ENCODE assay signal across 8 mouse cellular contexts in genomic region chrX:169997456-169997853, GRCm38 (mm10). TPM values are rescaled to one million over a fixed set of nuclear protein-coding genes. Genes with fewer than 3 reads are reported as not detected.
A peak's percentile ranks its signal among the peaks of the same experiment; 100 is the strongest.
DNase-seq lines count a peak whose midpoint lies in the region; ATAC-seq and TF ChIP-seq lines count a peak whose summit lies in the region.
"Not testable (repeated sequence)": the region's sequence is repeated elsewhere in the genome, so short reads cannot be mapped to it uniquely, and the experiment has no call there.

No protein-coding gene starts in this region.

- not testable (repeated sequence) for TF ChIP-seq EP300 in stomach, postnatal 0 days (optimal IDR thresholded peaks at IDR 0.05)

- TF ChIP-seq CTCF in embryonic fibroblast, embryonic 13.5 days (IDR thresholded peaks at IDR 0.05; ENCODE audit: borderline replicate concordance, insufficient read depth, low read length); left cerebral cortex, adult 2 months (IDR thresholded peaks at IDR 0.05); lung, embryonic 14.5 days (IDR thresholded peaks at IDR 0.05; ENCODE audit: low read depth); midbrain, postnatal 0 days (IDR thresholded peaks at IDR 0.05); stomach, postnatal 0 days (IDR thresholded peaks at IDR 0.05; ENCODE audit: low read depth): not testable (repeated sequence)

- intact Hi-C loops in gastrocnemius, postnatal 14 days (cut with DNase I; ENCODE audit: low total_unique reads), result loop anchor here (2.0 kb wide), 1 partner anchor 19 kb away; no protein-coding TSS in a partner anchor
- intact Hi-C loops in left cerebral cortex, adult 2 months (cut with DNase I), result not testable (repeated sequence)

- H3K4me1 ChIP-seq in embryonic fibroblast, embryonic 13.5 days (ENCODE audit: control insufficient read depth, insufficient read depth, low read length); hindbrain, embryonic 13.5 days (replicated peaks); lung, embryonic 14.5 days (ENCODE audit: insufficient read depth); midbrain, postnatal 0 days (ENCODE audit: insufficient read depth, low read length); stomach, postnatal 0 days (replicated peaks; ENCODE audit: control insufficient read depth, insufficient read depth): not testable (repeated sequence)

- 52% methylated on average over 40 of the region's 40 CpGs for WGBS in hindbrain, embryonic 13.5 days
- WGBS in lung, embryonic 14.5 days, result 53% methylated on average over 40 of the region's 40 CpGs
- WGBS in midbrain, postnatal 0 days, result 54% methylated on average over 40 of the region's 40 CpGs
- WGBS in stomach, postnatal 0 days, result 47% methylated on average over 40 of the region's 40 CpGs

- H3K27ac ChIP-seq in embryonic fibroblast, embryonic 13.5 days (ENCODE audit: insufficient read depth, low read length), result peak overlapping the region; percentile 82
- H3K27ac ChIP-seq in hindbrain, embryonic 13.5 days, result peak overlapping the region; percentile 86
- H3K27ac ChIP-seq in left cerebral cortex, adult 2 months, result peak overlapping the region; percentile 60
- H3K27ac ChIP-seq in lung, embryonic 14.5 days (ENCODE audit: low read depth), result peak overlapping the region; percentile 74
- H3K27ac ChIP-seq in midbrain, postnatal 0 days (ENCODE audit: low read depth, low read length), result peak overlapping the region; percentile 76
- H3K27ac ChIP-seq in stomach, postnatal 0 days (replicated peaks), result peak overlapping the region; percentile 67

- H3K9ac ChIP-seq in hindbrain, embryonic 13.5 days, result peak overlapping the region; percentile 65; the same call in 1 of the 2 replicates
- H3K9ac ChIP-seq in lung, embryonic 14.5 days, result peak overlapping the region; percentile 45
- H3K9ac ChIP-seq in midbrain, postnatal 0 days (replicated peaks; ENCODE audit: low read length, poor library complexity, severe bottlenecking), result peak overlapping the region; percentile 61
- H3K9ac ChIP-seq in stomach, postnatal 0 days (ENCODE audit: low read length), result peak overlapping the region; percentile 60

- H3K4me3 ChIP-seq in embryonic fibroblast, embryonic 13.5 days (ENCODE audit: insufficient read depth, low read length), result peak overlapping the region; percentile 32
- peak overlapping the region; percentile 42 for H3K4me3 ChIP-seq in hindbrain, embryonic 13.5 days
- peak overlapping the region; percentile 40 for H3K4me3 ChIP-seq in left cerebral cortex, adult 2 months
- H3K4me3 ChIP-seq in lung, embryonic 14.5 days (ENCODE audit: low read depth, low read length), result peak overlapping the region; percentile 51
- H3K4me3 ChIP-seq in midbrain, postnatal 0 days (ENCODE audit: low read depth, low read length), result peak overlapping the region; percentile 44
- H3K4me3 ChIP-seq in stomach, postnatal 0 days (ENCODE audit: low read depth, low read length), result peak overlapping the region; percentile 43

- peaks cover 13% of the 10 kb centered on the region; the same call in 1 of the 2 replicates for H3K9me3 ChIP-seq in hindbrain, embryonic 13.5 days
- peaks cover 56% of the 10 kb centered on the region for H3K9me3 ChIP-seq in lung, embryonic 14.5 days (ENCODE audit: low read depth, low read length)
- H3K9me3 ChIP-seq in midbrain, postnatal 0 days (ENCODE audit: low read length), result peaks cover 16% of the 10 kb centered on the region; the same call in 1 of the 2 replicates
- peaks cover 22% of the 10 kb centered on the region for H3K9me3 ChIP-seq in stomach, postnatal 0 days (ENCODE audit: control insufficient read depth, low read length)

- ATAC-seq in hindbrain, embryonic 13.5 days (ENCODE audit: low FRiP score); lung, embryonic 14.5 days (ENCODE audit: insufficient read depth); midbrain, postnatal 0 days (ENCODE audit: low FRiP score): not testable (repeated sequence)
- peak; percentile 47 for ATAC-seq in stomach, postnatal 0 days (ENCODE audit: low FRiP score, low TSS enrichment)

- not testable (repeated sequence) for H3K36me3 ChIP-seq in hindbrain, embryonic 13.5 days; lung, embryonic 14.5 days (ENCODE audit: insufficient read depth); midbrain, postnatal 0 days (ENCODE audit: insufficient read depth, low read length); stomach, postnatal 0 days (ENCODE audit: control insufficient read depth, insufficient read depth, low read length)

- TF ChIP-seq POLR2A in embryonic fibroblast, embryonic 13.5 days (IDR thresholded peaks at IDR 0.05; ENCODE audit: low read depth, low read length), result not testable (repeated sequence)

- peak; percentile 45 for DNase-seq in R1 (ENCODE audit: low read depth, low spot score)
- DNase-seq in gastrocnemius, postnatal 14 days, result peak; percentile 63
- DNase-seq in left cerebral cortex, adult 2 months (ENCODE audit: extremely low spot score in 1 of 2, low spot score in 2 of 2), result peak; percentile 75 to 89
- DNase-seq in lung, embryonic 14.5 days, result peak; percentile 2
- not testable (repeated sequence) for DNase-seq in midbrain, postnatal 0 days (ENCODE audit: low spot score); stomach, postnatal 0 days (ENCODE audit: low spot score)

- peak overlapping the region; percentile 59 for H3K4me2 ChIP-seq in hindbrain, embryonic 13.5 days
- H3K4me2 ChIP-seq in lung, embryonic 14.5 days, result peak overlapping the region; percentile 99
- H3K4me2 ChIP-seq in midbrain, postnatal 0 days (ENCODE audit: low read depth, low read length, poor library complexity, severe bottlenecking), result peak overlapping the region; percentile 73
- H3K4me2 ChIP-seq in stomach, postnatal 0 days (replicated peaks; ENCODE audit: low read depth), result peak overlapping the region; percentile 94

- not testable (repeated sequence) for H3K27me3 ChIP-seq in hindbrain, embryonic 13.5 days; midbrain, postnatal 0 days (ENCODE audit: insufficient read depth, low read length); stomach, postnatal 0 days (ENCODE audit: control insufficient read depth, insufficient read depth, low read length)
- H3K27me3 ChIP-seq in lung, embryonic 14.5 days (ENCODE audit: insufficient read depth, low read length), result peaks cover 12% of the 10 kb centered on the region

RNA-seq across cellular contexts. Expression of gene Gm21887, which starts 12.0 kb away (rescaled TPM):
- 44.5 and 62.1 TPM in 2 replicates for polyA plus RNA-seq in embryonic fibroblast, embryonic 13.5 days (2011; ENCODE audit: insufficient read length, low read depth, missing spikeins)
- 10 to 100 TPM; 32.5 to 36.1 TPM for total RNA-seq in gastrocnemius, postnatal 14 days (2021)
- 169 and 177 TPM in 2 replicates for polyA plus RNA-seq in hindbrain, embryonic 13.5 days (2015; fragmentation: Nextera tagmentation; extraction: Ambion mirVana)
- total RNA-seq in left cerebral cortex, adult 2 months (2021), result 100 to 1,000 TPM; 190 to 207 TPM
- 252 and 439 TPM in 2 replicates for polyA plus RNA-seq in lung, embryonic 14.5 days (2014; fragmentation: Nextera tagmentation; extraction: Ambion mirVana)
- 34.6 and 51.3 TPM in 2 replicates for total RNA-seq in midbrain, postnatal 0 days (2014; rRNA removed)
- 193 and 201 TPM in 2 replicates for polyA plus RNA-seq in midbrain, postnatal 0 days (2015; fragmentation: Nextera tagmentation; extraction: Ambion mirVana)
- polyA plus RNA-seq in stomach, postnatal 0 days (2015; fragmentation: Nextera tagmentation; extraction: Ambion mirVana), result 90.6 and 93.1 TPM in 2 replicates
